Mouse (Mus musculus) heart, postnatal 0 days (tissue): ENCODE data around the gene Sh2d3c. TPM values are rescaled to one million over a fixed set of nuclear protein-coding genes. Genes with fewer than 3 reads are reported as not detected.
A peak's percentile ranks its signal among the peaks of the same experiment; 100 is the strongest.

Experiments used
- ATAC-seq: fragments of 200-750 bp; cut with Nextera tagmentation; 2 replicates; pipeline ENCODE4 v1.8.0; 2017; ENCODE audit warnings: low read depth, moderate number of reproducible peaks, moderate library complexity; ENCODE audit not compliant: insufficient read depth
- DNase-seq: peaks from one replicate; pipeline ENCODE4 v3.0.0-alpha.2; 2016; ENCODE audit warnings: low spot score
- H3K27ac ChIP-seq: fragments of 300-500 bp; sonication (generic); 2 replicates; pipeline ENCODE4 v1.5.1; 2014; ENCODE audit warnings: low read depth, mild to moderate bottlenecking
- H3K27me3 ChIP-seq: fragments of 300-500 bp; sonication (generic); 2 replicates; pipeline ENCODE4 v1.6.1; 2014; ENCODE audit warnings: low read length, mixed read lengths; ENCODE audit not compliant: control insufficient read depth, insufficient read depth
- H3K36me3 ChIP-seq: fragments of 300-500 bp; sonication (generic); replicated peaks from 2 replicates; pipeline ENCODE4 v1.6.1; 2014; ENCODE audit warnings: low read length, mixed read lengths; ENCODE audit not compliant: control insufficient read depth, insufficient read depth
- H3K4me1 ChIP-seq: fragments of 300-500 bp; sonication (generic); 2 replicates; pipeline ENCODE4 v1.6.1; 2014; ENCODE audit warnings: antibody characterized with exemption; ENCODE audit not compliant: control insufficient read depth, insufficient read depth
- H3K4me2 ChIP-seq: fragments of 300-500 bp; sonication (generic); 2 replicates; pipeline ENCODE4 v1.6.1; 2014; ENCODE audit warnings: low read depth, mild to moderate bottlenecking, low read length, moderate library complexity
- H3K4me3 ChIP-seq: fragments of 300-500 bp; sonication (generic); 2 replicates; pipeline ENCODE4 v1.5.1; 2014; ENCODE audit warnings: low read depth, low read length
- H3K9ac ChIP-seq: fragments of 300-500 bp; sonication (generic); replicated peaks from 2 replicates; pipeline ENCODE4 v1.6.1; 2014; ENCODE audit warnings: low read depth, low read length, mixed read lengths
- H3K9me3 ChIP-seq: fragments of 300-500 bp; sonication (generic); replicated peaks from 2 replicates; pipeline ENCODE4 v1.6.1; 2016; ENCODE audit warnings: low read length; ENCODE audit not compliant: control insufficient read depth
- CTCF ChIP-seq: IDR thresholded peaks from 2 replicates; pipeline ENCODE4 v1.5.1; 2016; ENCODE audit warnings: antibody characterized with exemption, control low read depth, low read depth
- EP300 ChIP-seq: IDR thresholded peaks from 2 replicates; pipeline ENCODE4 v1.6.1; 2016; ENCODE audit warnings: antibody characterized with exemption, low read depth
- WGBS: fragments of 180-500 bp; shearing (Covaris S2); extraction: QIAGEN DNeasy Blood & Tissue Kit; methylation state at CpG from one replicate; pipeline ENCODE4 v1.1.7; 2014; 5-methylcytosine and 5-hydroxymethylcytosine counted together
- polyA plus RNA-seq: library from polyadenylated mRNA; unstranded; fragments of >200 nt; fragmentation: Nextera tagmentation; extraction: Ambion mirVana; gene quantifications from 2 replicates; pipeline ENCODE4 v1.2.1, GENCODE M21; 2015
- total RNA-seq: library from RNA; depleted of rRNA; stranded (reverse); fragments of >200 nt; gene quantifications from 2 replicates; pipeline ENCODE4 v1.2.3, GENCODE M21; 2014; ENCODE audit warnings: low replicate concordance

Sh2d3c gene
- total and polyA plus RNA-seq, 2 experiments from 2014 or later, result 17.0 to 24.2 TPM

GRCm38 (mm10) chr2:32722046-32722445 lies 1.2 kb downstream of the Sh2d3c start:
- Histone ChIP-seq H3K36me3 (no peaks in the 10 kb centered on the region), H3K4me3 (peak overlapping the region; percentile 6; the same call in 1 of the 2 replicates), H3K4me1 (no peaks in the 10 kb centered on the region), H3K4me2 (peak overlapping the region; percentile 46; the same call in 1 of the 2 replicates), H3K27ac (peak overlapping the region; percentile 56; the same call in 1 of the 2 replicates), H3K9me3 (no peaks in the 10 kb centered on the region), H3K9ac (no peak overlapping the region), H3K27me3 (no peaks in the 10 kb centered on the region)
- TF ChIP-seq EP300, result no peak
- no peak for TF ChIP-seq CTCF
- DNase-seq (no peak), ATAC-seq (no peak)
- 54% methylated on average over 6 of the region's 6 CpGs for WGBS

- ATAC-seq, result no peak
- H3K27ac ChIP-seq, result 0 out of 2 replicates have a peak overlapping the region, but pooled peaks have one; percentile 56
- no peak overlapping the region for H3K9ac ChIP-seq
- 58% methylated on average over 3 of the region's 3 CpGs for WGBS
- no peak overlapping the region for H3K4me3 ChIP-seq
- no peaks in the 10 kb centered on the region for H3K4me1 ChIP-seq
- H3K9me3 ChIP-seq, result no peaks in the 10 kb centered on the region
- no peaks in the 10 kb centered on the region for H3K27me3 ChIP-seq
- TF ChIP-seq EP300 (no peak), CTCF (no peak)
- H3K36me3 ChIP-seq, result no peaks in the 10 kb centered on the region
- no peak for DNase-seq
- no peak overlapping the region; the same call in 1 of the 2 replicates for H3K4me2 ChIP-seq
Measured at GRCm38 (mm10) chr2:32722581-32722980, 1.7 kb downstream of the Sh2d3c start.

GRCm38 (mm10) chr2:32724149-32724548 lies 3.3 kb downstream of the Sh2d3c start:
- no peaks in the 10 kb centered on the region for H3K9me3 ChIP-seq
- WGBS, result 70% methylated on average over 4 of the region's 4 CpGs
- H3K9ac ChIP-seq, result no peak overlapping the region
- DNase-seq (no peak), ATAC-seq (no peak)
- no peaks in the 10 kb centered on the region for H3K4me1 ChIP-seq
- no peaks in the 10 kb centered on the region for H3K36me3 ChIP-seq
- TF ChIP-seq CTCF (no peak), EP300 (no peak)
- no peak overlapping the region for H3K4me2 ChIP-seq
- H3K27me3 ChIP-seq, result no peaks in the 10 kb centered on the region
- no peak overlapping the region for H3K27ac ChIP-seq
- H3K4me3 ChIP-seq, result no peak overlapping the region

- Histone ChIP-seq H3K4me3 (no peak overlapping the region), H3K36me3 (no peaks in the 10 kb centered on the region), H3K27me3 (no peaks in the 10 kb centered on the region), H3K27ac (peak overlapping the region; percentile 48; the same call in 1 of the 2 replicates), H3K4me2 (no peak overlapping the region), H3K9me3 (no peaks in the 10 kb centered on the region), H3K9ac (no peak overlapping the region), H3K4me1 (no peaks in the 10 kb centered on the region)
- TF ChIP-seq CTCF (no peak), EP300 (no peak)
- 73% methylated on average over 16 of the region's 16 CpGs for WGBS
- ATAC-seq (no peak), DNase-seq (no peak)
Measured at GRCm38 (mm10) chr2:32724832-32725790, 4.3 kb downstream of the Sh2d3c start.

GRCm38 (mm10) chr2:32727435-32727834 lies 6.6 kb downstream of the Sh2d3c start:
- peak; percentile 98 for DNase-seq
- H3K9me3 ChIP-seq, result no peaks in the 10 kb centered on the region
- ATAC-seq, result peak; percentile 96
- peak overlapping the region; percentile 43 for H3K9ac ChIP-seq
- H3K4me1 ChIP-seq, result peaks cover 11% of the 10 kb centered on the region
- H3K27ac ChIP-seq, result peak overlapping the region; percentile 87
- no peaks in the 10 kb centered on the region for H3K27me3 ChIP-seq
- H3K4me3 ChIP-seq, result peak overlapping the region; percentile 51
- H3K4me2 ChIP-seq, result peak overlapping the region; percentile 53
- WGBS, result under 1% methylated on average over 16 of the region's 16 CpGs
- no peaks in the 10 kb centered on the region for H3K36me3 ChIP-seq
- TF ChIP-seq EP300, result no peak
- no peak for TF ChIP-seq CTCF

GRCm38 (mm10) chr2:32728463-32728862 lies 7.6 kb downstream of the Sh2d3c start:
- WGBS, result 41% methylated on average over 7 of the region's 7 CpGs
- peak overlapping the region; percentile 53 for H3K4me2 ChIP-seq
- peaks cover 11% of the 10 kb centered on the region for H3K4me1 ChIP-seq
- DNase-seq (no peak), ATAC-seq (peak; percentile 45)
- H3K36me3 ChIP-seq, result no peaks in the 10 kb centered on the region
- H3K9ac ChIP-seq, result peak overlapping the region; percentile 43
- peak overlapping the region; percentile 51 for H3K4me3 ChIP-seq
- H3K27ac ChIP-seq, result peak overlapping the region; percentile 87
- no peaks in the 10 kb centered on the region for H3K9me3 ChIP-seq
- no peaks in the 10 kb centered on the region for H3K27me3 ChIP-seq
- no peak for TF ChIP-seq CTCF
- TF ChIP-seq EP300, result peak; percentile 97
